Mouse (Mus musculus) gastrocnemius, adult 18-20 months (tissue): ENCODE data around the gene Tmem26. TPM values are rescaled to one million over a fixed set of nuclear protein-coding genes. Genes with fewer than 3 reads are reported as not detected.
A peak's percentile ranks its signal among the peaks of the same experiment; 100 is the strongest.

ENCODE experiments used
- DNase-seq: peaks from one replicate; pipeline ENCODE4 v3.0.0; 2021; ENCODE audit warnings: low spot score
- total RNA-seq, 2 experiments: library from RNA; stranded (reverse); gene quantifications; 2 replicates each; pipeline ENCODE4 v1.2.3; 2021

The Tmem26 gene
- total RNA-seq, 2 experiments from 2014 or later = 0.48 to 0.66 TPM

GRCm38 (mm10) chr10:68740251-68740650 is 16.8 kb downstream of the Tmem26 start:
- no peak for DNase-seq

- DNase-seq = no peak
These were observed 27.5 kb downstream of the Tmem26 start for GRCm38 (mm10) chr10:68750921-68751320.

GRCm38 (mm10) chr10:68759238-68759637 is 35.8 kb downstream of the Tmem26 start:
- DNase-seq = no peak

GRCm38 (mm10) chr10:68759789-68760188 is 36.3 kb downstream of the Tmem26 start:
- DNase-seq = no peak

- no peak for DNase-seq
These were observed 57.8 kb downstream of the Tmem26 start for GRCm38 (mm10) chr10:68781067-68781868.

GRCm38 (mm10) chr10:68782724-68783123 is 59.3 kb downstream of the Tmem26 start:
- no peak for DNase-seq

- no peak for DNase-seq
These were observed 60.4 kb downstream of the Tmem26 start for GRCm38 (mm10) chr10:68783856-68784255.

GRCm38 (mm10) chr10:68784463-68784862 is 61.0 kb downstream of the Tmem26 start:
- DNase-seq = no peak

- DNase-seq = peak; percentile 45
These were observed 72.0 kb downstream of the Tmem26 start for GRCm38 (mm10) chr10:68795466-68795865.

GRCm38 (mm10) chr10:68799883-68800282 is 76.4 kb downstream of the Tmem26 start:
- DNase-seq = no peak

- no peak for DNase-seq
These were observed 76.9 kb downstream of the Tmem26 start for GRCm38 (mm10) chr10:68800339-68800738.

- no peak for DNase-seq
These were observed 82.9 kb downstream of the Tmem26 start for GRCm38 (mm10) chr10:68806328-68806727.

- no peak for DNase-seq
These were observed 87.5 kb downstream of the Tmem26 start for GRCm38 (mm10) chr10:68810958-68811357.

- DNase-seq = no peak
These were observed 89.3 kb downstream of the Tmem26 start for GRCm38 (mm10) chr10:68812699-68813098.

- no peak for DNase-seq
These were observed 93.8 kb downstream of the Tmem26 start for GRCm38 (mm10) chr10:68817281-68817680.

- no peak for DNase-seq
These were observed 94.8 kb downstream of the Tmem26 start for GRCm38 (mm10) chr10:68818065-68818759.

- DNase-seq = no peak
These were observed 101.1 kb downstream of the Tmem26 start for GRCm38 (mm10) chr10:68824519-68824918.

Other genes starting within 250 kb of the Tmem26 start
- gene Cabcoco1, start 181.8 kb upstream of the Tmem26 start, total RNA-seq = under 1 TPM; 0.31 to 0.39 TPM